ENCODE assay signal across 8 mouse cellular contexts in the genomic region with DNA sequence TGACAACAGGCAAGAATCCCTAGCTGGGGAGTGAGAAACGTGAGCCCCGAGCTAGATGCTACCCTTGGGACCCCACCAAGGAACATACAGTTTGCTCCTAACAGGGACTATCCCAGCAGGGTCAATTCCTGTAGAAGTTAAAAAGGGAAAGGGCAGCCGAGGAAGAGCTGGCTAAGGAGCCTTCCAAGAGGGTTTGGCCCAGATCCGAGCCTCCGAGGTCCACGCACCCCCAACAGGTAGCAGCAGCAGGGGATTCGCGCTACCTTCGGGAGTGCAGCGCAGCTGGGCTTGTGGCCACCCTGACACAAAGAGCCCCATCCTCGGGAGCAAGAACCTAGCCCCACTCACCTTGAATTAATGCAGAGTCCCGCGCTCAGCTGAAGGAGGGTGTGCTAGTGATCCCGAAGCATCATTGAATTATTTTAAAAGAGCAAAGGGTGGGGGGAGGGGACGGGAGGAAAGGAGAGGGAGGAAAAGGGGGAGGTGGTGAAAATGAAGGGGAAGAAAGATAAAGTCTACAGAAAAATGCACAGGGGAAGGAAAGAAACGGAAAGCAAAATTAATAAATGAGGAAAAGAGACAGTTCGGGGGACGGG. TPM values are rescaled to one million over a fixed set of nuclear protein-coding genes. Genes with fewer than 3 reads are reported as not detected.
A peak's percentile ranks its signal among the peaks of the same experiment; 100 is the strongest.
DNase-seq lines count a peak whose midpoint lies in the region; ATAC-seq and TF ChIP-seq lines count a peak whose summit lies in the region.

No protein-coding gene starts in this region.

- H3K36me3 ChIP-seq in hindbrain, embryonic 10.5 days, result no peaks in the 10 kb centered on the region
- no peaks in the 10 kb centered on the region for H3K36me3 ChIP-seq in midbrain, embryonic 13.5 days
- H3K36me3 ChIP-seq in thymus, adult 2 months (ENCODE audit: control insufficient read depth, insufficient read depth, low read length), result no peaks in the 10 kb centered on the region

- 3% methylated on average over 18 of the region's 18 CpGs for WGBS in cerebellum, adult 2 months
- WGBS in hindbrain, embryonic 10.5 days, result 5% methylated on average over 18 of the region's 18 CpGs
- WGBS in midbrain, embryonic 13.5 days, result 2% methylated on average over 18 of the region's 18 CpGs
- WGBS in thymus, adult 2 months, result 8% methylated on average over 18 of the region's 18 CpGs

- no peaks in the 10 kb centered on the region for H3K9me3 ChIP-seq in hindbrain, embryonic 10.5 days
- no peaks in the 10 kb centered on the region for H3K9me3 ChIP-seq in midbrain, embryonic 13.5 days

- H3K4me3 ChIP-seq in gastrocnemius, adult 2 months, result peak overlapping the region; percentile 66
- peak overlapping the region; percentile 99 for H3K4me3 ChIP-seq in cerebellum, adult 2 months (replicated peaks; ENCODE audit: insufficient read depth, low read depth, low read length)
- H3K4me3 ChIP-seq in hindbrain, embryonic 10.5 days, result peak overlapping the region; percentile 55
- H3K4me3 ChIP-seq in midbrain, embryonic 13.5 days (replicated peaks), result peak overlapping the region; percentile 46
- no peak overlapping the region for H3K4me3 ChIP-seq in thymus, adult 2 months (ENCODE audit: control insufficient read depth, insufficient read depth, low read length)

- TF ChIP-seq CTCF in gastrocnemius, adult 2 months (IDR thresholded peaks at IDR 0.05), result no peak
- no peak for TF ChIP-seq CTCF in cerebellum, adult 2 months (IDR thresholded peaks at IDR 0.05; ENCODE audit: borderline replicate concordance, insufficient read depth, low read depth, low read length)
- TF ChIP-seq CTCF in thymus, adult 2 months (IDR thresholded peaks at IDR 0.05; ENCODE audit: borderline replicate concordance, control insufficient read depth, extremely low read depth, insufficient read depth, low read length, poor library complexity), result no peak

- intact Hi-C loops in gastrocnemius, adult 2 months (cut with DNase I), result no loop called here
- intact Hi-C loops in gastrocnemius, postnatal 14 days (cut with DNase I; ENCODE audit: low total_unique reads), result loop anchor here (10.0 kb wide), 1 partner anchor 121 kb away; no protein-coding TSS in a partner anchor

- TF ChIP-seq POLR2A in cerebellum, adult 2 months (IDR thresholded peaks at IDR 0.05; ENCODE audit: borderline replicate concordance, insufficient read depth, low read length), result 0 out of 2 replicates have a peak, but pooled peaks have one; percentile 24
- no peak for TF ChIP-seq POLR2A in thymus, adult 2 months (IDR thresholded peaks at IDR 0.05; ENCODE audit: control insufficient read depth, extremely low read depth, insufficient read depth, low read length, poor library complexity)

- H3K9ac ChIP-seq in midbrain, embryonic 13.5 days (replicated peaks), result peak overlapping the region; percentile 57

- no peak for DNase-seq in gastrocnemius, adult 2 months
- DNase-seq in gastrocnemius, postnatal 14 days, result no peak
- DNase-seq in cerebellum, adult 2 months, result peak; percentile 58 to 66
- DNase-seq in hindbrain, embryonic 10.5 days (ENCODE audit: low spot score), result peak; percentile 14
- no peak for DNase-seq in thymus, adult 2 months
- DNase-seq in thymus, postnatal 0 days (ENCODE audit: low spot score), result no peak

- H3K4me2 ChIP-seq in midbrain, embryonic 13.5 days (replicated peaks), result peak overlapping the region; percentile 85

- no peak overlapping the region for H3K27ac ChIP-seq in gastrocnemius, adult 2 months
- peak overlapping the region; percentile 92 for H3K27ac ChIP-seq in cerebellum, adult 2 months (ENCODE audit: insufficient read depth, low read length)
- H3K27ac ChIP-seq in hindbrain, embryonic 10.5 days, result peak overlapping the region; percentile 73; the same call in 1 of the 2 replicates
- H3K27ac ChIP-seq in midbrain, embryonic 13.5 days, result no peak overlapping the region
- H3K27ac ChIP-seq in thymus, adult 2 months (ENCODE audit: control insufficient read depth, insufficient read depth, low read length), result no peak overlapping the region

- no peaks in the 10 kb centered on the region for H3K27me3 ChIP-seq in cerebellum, adult 2 months (ENCODE audit: control insufficient read depth, insufficient read depth, low read length)
- H3K27me3 ChIP-seq in hindbrain, embryonic 10.5 days (ENCODE audit: insufficient read depth, poor library complexity, severe bottlenecking), result peaks cover 47% of the 10 kb centered on the region
- peaks cover 23% of the 10 kb centered on the region for H3K27me3 ChIP-seq in midbrain, embryonic 13.5 days
- peaks cover 7% of the 10 kb centered on the region; the same call in 1 of the 2 replicates for H3K27me3 ChIP-seq in thymus, adult 2 months (ENCODE audit: control insufficient read depth, insufficient read depth, low read length)

- peaks cover 12% of the 10 kb centered on the region for H3K4me1 ChIP-seq in cerebellum, adult 2 months (ENCODE audit: control insufficient read depth, insufficient read depth, low read length)
- peaks cover 46% of the 10 kb centered on the region for H3K4me1 ChIP-seq in hindbrain, embryonic 10.5 days (replicated peaks)
- H3K4me1 ChIP-seq in midbrain, embryonic 13.5 days (replicated peaks), result peaks cover 45% of the 10 kb centered on the region
- no peaks in the 10 kb centered on the region for H3K4me1 ChIP-seq in thymus, adult 2 months (replicated peaks; ENCODE audit: control insufficient read depth, insufficient read depth, low read length)

- ATAC-seq in midbrain, embryonic 13.5 days, result no peak
- ATAC-seq in granulocyte monocyte progenitor cell, adult 5-6 weeks (replicated peaks; ENCODE audit: poor library complexity, severe bottlenecking), result no peak

RNA-seq across cellular contexts. Expression of a gene that starts 0.6 kb away (rescaled TPM):
- under 1 TPM; 0.05 to 0.06 TPM for total RNA-seq in gastrocnemius, adult 2 months (2021)
- under 1 TPM; 0.16 to 0.31 TPM for total RNA-seq in gastrocnemius, postnatal 14 days (2021)
- polyA plus RNA-seq in cerebellum, adult 2 months (2012; rRNA removed), result 51.9 and 62.0 TPM in 2 replicates
- 1.1 and 1.8 TPM in 2 replicates for polyA plus RNA-seq in hindbrain, embryonic 10.5 days (2016; fragmentation: Nextera tagmentation; extraction: Ambion mirVana)
- 8.0 and 8.6 TPM in 2 replicates for polyA plus RNA-seq in midbrain, embryonic 13.5 days (2015; fragmentation: Nextera tagmentation; extraction: Ambion mirVana)
- polyA plus RNA-seq in thymus, adult 2 months (2012; rRNA removed), result 11.8 and 17.0 TPM in 2 replicates
- not detected in 2 replicates for total RNA-seq in granulocyte monocyte progenitor cell, adult 5-6 weeks (2014; fragmentation: Nextera tagmentation)
- under 0.01 TPM in 1 of 2 replicates, not detected in the other for total RNA-seq in granulocyte monocyte progenitor cell, adult 5-6 weeks (2017)
- 3.0 and 6.3 TPM in 2 replicates for polyA plus RNA-seq in thymus, postnatal 0 days (2015; fragmentation: Nextera tagmentation; extraction: Ambion mirVana)

Comparison
In these comparisons a context has a peak if more than half of its experiments do, and no peak if none do; other contexts are left out.
1. DNase-seq: peak in cerebellum, adult 2 months (2 of 2) and hindbrain, embryonic 10.5 days (single experiment); none in gastrocnemius, adult 2 months (single experiment), gastrocnemius, postnatal 14 days (single experiment), thymus, adult 2 months (single experiment) and thymus, postnatal 0 days (single experiment).
2. H3K27ac ChIP-seq: peak in cerebellum, adult 2 months (single experiment) and hindbrain, embryonic 10.5 days (single experiment); none in gastrocnemius, adult 2 months (single experiment), midbrain, embryonic 13.5 days (single experiment) and thymus, adult 2 months (single experiment).